Mouse (Mus musculus) megakaryocyte, adult 5-6 weeks (primary cell): Measurements from ENCODE around the gene Numa1. TPM values are rescaled to one million over a fixed set of nuclear protein-coding genes. Genes with fewer than 3 reads are reported as not detected.
"Not testable (repeated sequence)": the region's sequence is repeated elsewhere in the genome, so short reads cannot be mapped to it uniquely, and the experiment has no call there.

Experiments used
- ATAC-seq: 2 replicates; pipeline ENCODE4 v1.8.0; 2016; ENCODE audit warnings: mild to moderate bottlenecking, inconsistent platforms; ENCODE audit not compliant: poor library complexity, severe bottlenecking
- total RNA-seq, 2 experiments: library from RNA; stranded (forward) in 1 of 2; stranded (reverse) in 1 of 2; fragments of 153-499, 151-499 nt in 1 of 2; fragments of 221-1000, 200-1000 nt in 1 of 2; gene quantifications; 2 replicates each; pipeline versions ENCODE4 v1.2.3 to v1.2.4; 2015 to 2017

Numa1 gene
- total RNA-seq, 2 experiments from 2014 or later, result 71.4 to 122 TPM

DNA sequence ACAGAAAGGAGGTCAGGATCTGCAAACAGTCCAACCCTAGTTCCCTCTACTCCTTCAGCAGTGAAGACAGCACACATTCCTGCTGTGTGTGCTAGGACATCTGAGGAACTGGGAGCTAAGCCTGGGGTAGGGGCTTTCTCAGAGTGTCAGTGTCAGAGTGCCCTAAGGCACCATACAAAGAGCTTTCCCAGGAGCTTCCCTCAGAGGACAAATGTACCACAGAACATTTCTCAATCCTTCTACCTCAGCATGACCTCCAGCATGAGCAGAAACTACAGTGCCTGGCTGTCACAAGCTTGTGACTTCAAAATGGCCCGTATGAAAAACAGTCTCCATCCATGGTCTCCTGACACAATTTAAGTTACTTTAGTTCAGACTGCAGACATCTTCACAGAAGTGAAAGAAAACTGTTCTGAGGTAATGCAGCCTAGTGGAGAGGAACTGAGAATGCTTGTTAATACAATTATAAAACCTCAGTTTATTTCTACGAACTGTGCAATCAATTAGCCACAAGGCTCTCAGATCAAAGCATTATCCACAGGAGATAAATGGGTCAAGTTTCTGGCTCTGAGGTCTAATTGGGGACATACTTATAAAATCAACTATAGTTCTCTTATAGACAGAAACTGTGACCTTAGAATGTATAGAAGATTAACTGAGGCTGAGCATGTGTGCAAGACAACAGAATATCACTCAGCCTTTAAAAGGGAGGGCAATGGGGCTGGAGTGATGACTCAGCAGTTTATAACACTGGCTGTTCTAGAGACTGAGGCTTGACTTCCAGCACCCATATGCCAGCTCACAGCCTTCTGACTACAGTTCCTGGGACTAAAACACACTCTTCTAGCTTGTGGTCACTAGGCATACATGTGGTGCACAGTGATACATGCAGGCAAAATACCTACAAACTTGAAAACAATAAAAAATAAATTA, 91.5 kb downstream of the Numa1 start:
- ATAC-seq, result peak; percentile 59

DNA sequence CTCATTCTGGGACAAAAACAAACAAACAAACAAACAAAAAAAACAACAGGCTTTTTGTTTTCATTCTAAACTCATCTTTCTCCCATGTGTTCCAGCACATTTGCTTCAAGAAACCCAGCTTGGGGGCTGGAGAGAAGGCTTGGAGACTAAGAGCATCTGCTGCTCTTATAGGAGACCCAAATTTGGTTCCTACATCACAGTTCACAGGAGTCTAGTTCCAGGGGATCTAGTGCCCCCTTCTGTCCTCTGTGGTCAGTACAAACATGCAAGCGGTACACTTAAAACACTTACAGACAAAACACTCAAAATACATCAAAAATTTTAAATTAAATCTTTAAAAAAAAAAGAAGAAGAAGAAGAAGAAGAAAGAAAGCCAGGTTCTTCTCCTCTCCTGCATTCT, 101.0 kb downstream of the Numa1 start:
- ATAC-seq, result no peak

- ATAC-seq, result no peak
Observed at GRCm38 (mm10) chr7:102035534-102035933, 101.6 kb downstream of the Numa1 start.

- no peak for ATAC-seq
Observed at GRCm38 (mm10) chr7:102037318-102037717, 103.4 kb downstream of the Numa1 start.

DNA sequence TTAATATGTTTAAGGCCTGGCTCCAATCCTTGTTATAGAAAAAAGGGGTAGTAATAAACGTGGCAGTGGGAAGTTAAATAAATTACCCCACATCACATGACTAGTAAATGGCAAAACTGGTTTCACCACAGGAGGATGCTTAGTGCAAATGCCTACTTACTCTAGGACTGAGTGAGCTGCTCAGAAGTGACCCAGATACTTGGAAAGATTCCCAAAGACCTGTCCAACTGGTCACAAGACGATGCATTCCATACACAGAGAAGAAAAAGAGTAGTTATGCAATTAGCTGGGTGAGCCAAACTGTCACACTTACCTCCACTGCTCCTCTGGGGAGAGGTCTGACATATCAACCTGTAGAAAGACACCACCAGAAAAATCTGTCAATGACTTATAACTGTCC, 108.4 kb downstream of the Numa1 start:
- no peak for ATAC-seq

DNA sequence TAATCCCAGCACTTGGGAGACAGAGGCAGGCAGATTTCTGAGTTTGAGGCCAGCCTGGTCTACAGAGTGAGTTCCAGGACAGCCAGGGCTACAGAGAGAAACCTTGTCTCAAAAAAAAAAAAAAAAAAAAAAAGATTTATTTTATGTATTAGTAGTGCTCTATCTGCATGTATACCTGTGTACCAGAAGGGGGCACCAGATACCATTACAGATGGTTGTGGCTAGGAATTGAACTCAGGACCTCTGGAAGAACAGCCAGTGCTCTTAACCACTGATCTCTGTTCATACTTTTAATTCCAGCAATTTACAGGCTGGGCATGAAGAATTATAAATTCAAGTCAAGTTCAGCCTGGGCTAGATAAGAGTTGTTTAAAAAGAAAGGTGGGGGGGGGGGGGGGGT, 114.6 kb downstream of the Numa1 start:
- ATAC-seq, result not testable (repeated sequence)

- no peak for ATAC-seq
Observed at GRCm38 (mm10) chr7:102061353-102061752, 127.4 kb downstream of the Numa1 start.

- no peak for ATAC-seq
Observed at GRCm38 (mm10) chr7:102062203-102062602, 128.3 kb downstream of the Numa1 start.

GRCm38 (mm10) chr7:102063891-102064290, 130.0 kb downstream of the Numa1 start:
- ATAC-seq, result no peak

Other genes with a start within 250 kb of the Numa1 start
- not detected in 2 replicates for gene Phox2a, start 115.8 kb upstream of the Numa1 start, total RNA-seq (2015)
- not detected in 2 replicates for gene Phox2a, start 115.8 kb upstream of the Numa1 start, total RNA-seq (2017)
- gene Inppl1, start 95.9 kb upstream of the Numa1 start, total RNA-seq (2015), result 12.2 and 12.4 TPM in 2 replicates
- gene Inppl1, start 95.9 kb upstream of the Numa1 start, total RNA-seq (2017), result 18.2 and 52.7 TPM in 2 replicates
- 0.96 TPM in 1 of 2 replicates, not detected in the other for gene Folr2, start 76.9 kb upstream of the Numa1 start, total RNA-seq (2015)
- not detected in 2 replicates for gene Folr2, start 76.9 kb upstream of the Numa1 start, total RNA-seq (2017)
- 57.1 and 70.8 TPM in 2 replicates for gene Anapc15, start 70.4 kb upstream of the Numa1 start, total RNA-seq (2015)
- 69.3 and 94.9 TPM in 2 replicates for gene Anapc15, start 70.4 kb upstream of the Numa1 start, total RNA-seq (2017)
- gene Folr1, start 63.3 kb upstream of the Numa1 start, total RNA-seq (2015), result 0.62 TPM in 1 of 2 replicates, not detected in the other
- gene Folr1, start 63.3 kb upstream of the Numa1 start, total RNA-seq (2017), result 0.62 TPM in 1 of 2 replicates, not detected in the other
- 137 and 160 TPM in 2 replicates for gene Lamtor1, start 28.2 kb upstream of the Numa1 start, total RNA-seq (2015)
- gene Lamtor1, start 28.2 kb upstream of the Numa1 start, total RNA-seq (2017), result 127 and 128 TPM in 2 replicates
- gene Tomt, start 27.8 kb upstream of the Numa1 start, total RNA-seq (2015), result 0.11 TPM in 1 of 2 replicates, not detected in the other
- 0.07 TPM in 1 of 2 replicates, not detected in the other for gene Tomt, start 27.8 kb upstream of the Numa1 start, total RNA-seq (2017)
- 0.82 and 1.1 TPM in 2 replicates for gene Lrrc51, start 216 bp upstream of the Numa1 start, total RNA-seq (2015)
- 0.70 TPM in 1 of 2 replicates, not detected in the other for gene Lrrc51, start 216 bp upstream of the Numa1 start, total RNA-seq (2017)
- 8.8 and 11.1 TPM in 2 replicates for gene Il18bp, start 84.6 kb downstream of the Numa1 start, total RNA-seq (2015)
- 4.9 and 5.4 TPM in 2 replicates for gene Il18bp, start 84.6 kb downstream of the Numa1 start, total RNA-seq (2017)
- gene Rnf121, start 131.4 kb downstream of the Numa1 start, total RNA-seq (2015), result 13.3 and 14.9 TPM in 2 replicates
- gene Rnf121, start 131.4 kb downstream of the Numa1 start, total RNA-seq (2017), result 10.5 and 11.0 TPM in 2 replicates
- gene Xndc1, start 131.4 kb downstream of the Numa1 start, total RNA-seq (2015), result 7.1 and 9.5 TPM in 2 replicates
- gene Xndc1, start 131.4 kb downstream of the Numa1 start, total RNA-seq (2017), result 13.0 and 15.4 TPM in 2 replicates
- gene Xntrpc, start 131.6 kb downstream of the Numa1 start, total RNA-seq (2015), result 0.39 and 0.40 TPM in 2 replicates
- gene Xntrpc, start 131.6 kb downstream of the Numa1 start, total RNA-seq (2017), result not detected in 2 replicates
- 0.41 TPM in 1 of 2 replicates, not detected in the other for gene Trpc2, start 149.0 kb downstream of the Numa1 start, total RNA-seq (2015)
- gene Trpc2, start 149.0 kb downstream of the Numa1 start, total RNA-seq (2017), result 0.20 and 0.37 TPM in 2 replicates
- gene Art1, start 167.6 kb downstream of the Numa1 start, total RNA-seq (2015), result not detected in 2 replicates
- not detected in 2 replicates for gene Art1, start 167.6 kb downstream of the Numa1 start, total RNA-seq (2017)
- 0.20 TPM in 1 of 2 replicates, not detected in the other for gene Art5, start 175.4 kb downstream of the Numa1 start, total RNA-seq (2015)
- gene Art5, start 175.4 kb downstream of the Numa1 start, total RNA-seq (2017), result not detected in 2 replicates
- not detected in 2 replicates for gene Chrna10, start 182.7 kb downstream of the Numa1 start, total RNA-seq (2015)
- not detected in 2 replicates for gene Chrna10, start 182.7 kb downstream of the Numa1 start, total RNA-seq (2017)